Mouse (Mus musculus) kidney, adult 2 months (tissue): ENCODE data around the gene Gm45713. TPM values are rescaled to one million over a fixed set of nuclear protein-coding genes. Genes with fewer than 3 reads are reported as not detected.
"Not testable (repeated sequence)": the region's sequence is repeated elsewhere in the genome, so short reads cannot be mapped to it uniquely, and the experiment has no call there.

Source experiments
- DNase-seq: peaks from one replicate; pipeline ENCODE4 v3.0.0; 2021
- H3K27ac ChIP-seq: fragments of 200-500 bp; 2 replicates; pipeline ENCODE4 v1.5.1; 2012; ENCODE audit warnings: low read depth, low read length, control low read depth, inconsistent platforms; ENCODE audit not compliant: insufficient read depth
- H3K27me3 ChIP-seq: fragments of 200-500 bp; replicated peaks from 2 replicates; pipeline ENCODE4 v1.6.1; 2012; ENCODE audit warnings: mild to moderate bottlenecking, moderate library complexity, low read length, inconsistent platforms; ENCODE audit not compliant: control insufficient read depth, insufficient read depth
- H3K36me3 ChIP-seq: fragments of 200-500 bp; 2 replicates; pipeline ENCODE4 v1.6.1; 2012; ENCODE audit warnings: mild to moderate bottlenecking, moderate library complexity, low read length, inconsistent platforms; ENCODE audit not compliant: control insufficient read depth, insufficient read depth
- H3K4me1 ChIP-seq: fragments of 200-500 bp; 2 replicates; pipeline ENCODE4 v1.6.1; 2011; ENCODE audit warnings: low read length; ENCODE audit not compliant: control insufficient read depth, insufficient read depth
- H3K4me3 ChIP-seq: fragments of 200-500 bp; 2 replicates; pipeline ENCODE4 v1.5.1; 2011; ENCODE audit warnings: mild to moderate bottlenecking, low read depth, low read length, control low read depth; ENCODE audit not compliant: insufficient read depth
- CTCF ChIP-seq: fragments of 200-500 bp; conservative IDR thresholded peaks from 2 replicates; pipeline ENCODE4 v1.5.1; 2011; ENCODE audit warnings: low read depth, mild to moderate bottlenecking, control low read depth, low read length, moderate library complexity, mixed read lengths; ENCODE audit not compliant: insufficient read depth, insufficient read length
- POLR2A ChIP-seq: fragments of 200-500 bp; IDR thresholded peaks from one replicate; pipeline ENCODE4 v1.6.1; 2011; ENCODE audit warnings: low read depth, low read length, control low read depth
- WGBS: fragments of 180-500 bp; shearing (Covaris S2); methylation state at CpG from one replicate; pipeline ENCODE4 v1.1.7; 2018; 5-methylcytosine and 5-hydroxymethylcytosine counted together
- polyA plus RNA-seq: library from polyadenylated mRNA; depleted of rRNA; stranded (reverse); fragments of >200 nt; gene quantifications from 2 replicates; pipeline ENCODE4 v1.2.3, GENCODE M21; 2012

The Gm45713 gene
- polyA plus RNA-seq, 1 experiment: 5.6 TPM

GRCm38 (mm10) chr7:45156206-45156605, 20.2 kb upstream of the Gm45713 start:
- Histone ChIP-seq H3K36me3 (no peaks in the 10 kb centered on the region), H3K4me3 (no peak overlapping the region), H3K27me3 (no peaks in the 10 kb centered on the region), H3K4me1 (no peaks in the 10 kb centered on the region), H3K27ac (no peak overlapping the region)
- 94% methylated on average over 15 of the region's 15 CpGs for WGBS
- DNase-seq: no peak
- no peak for TF ChIP-seq CTCF
- no peak for TF ChIP-seq POLR2A

GRCm38 (mm10) chr7:45155590-45155989, 19.6 kb upstream of the Gm45713 start:
- Histone ChIP-seq H3K27me3 (no peaks in the 10 kb centered on the region), H3K4me3 (no peak overlapping the region), H3K36me3 (no peaks in the 10 kb centered on the region), H3K27ac (no peak overlapping the region), H3K4me1 (no peaks in the 10 kb centered on the region)
- 88% methylated on average over 9 of the region's 9 CpGs for WGBS
- no peak for TF ChIP-seq CTCF
- no peak for TF ChIP-seq POLR2A
- DNase-seq: no peak

- DNase-seq: peak; percentile 61
- Histone ChIP-seq H3K36me3 (no peaks in the 10 kb centered on the region), H3K27me3 (no peaks in the 10 kb centered on the region), H3K4me1 (no peaks in the 10 kb centered on the region), H3K4me3 (peak overlapping the region; percentile 6; the same call in 1 of the 2 replicates), H3K27ac (no peak overlapping the region)
- TF ChIP-seq POLR2A (no peak), CTCF (peak; percentile 52)
- 71% methylated on average over 12 of the region's 12 CpGs for WGBS
Measured at GRCm38 (mm10) chr7:45154993-45155514, 19.0 kb upstream of the Gm45713 start.

GRCm38 (mm10) chr7:45154096-45154992, 18.3 kb upstream of the Gm45713 start, which contains the start of the genes Pih1d1 and Aldh16a1:
Gene Pih1d1 (plus strand): TSS chr7:45154303.
Gene Aldh16a1 (minus strand): TSS chr7:45154584.
- DNase-seq: peak; percentile 98
- H3K27me3 ChIP-seq: no peaks in the 10 kb centered on the region
- H3K4me3 ChIP-seq: peak within 1 kb of the TSS; percentile 82
- H3K36me3 ChIP-seq: no peaks in the 10 kb centered on the region
- peak within 1 kb of the TSS; percentile 96 for H3K27ac ChIP-seq
- H3K4me1 ChIP-seq: no peaks in the 10 kb centered on the region
- 2% methylated on average over 69 of the region's 69 CpGs for WGBS
- peak; percentile 74 for TF ChIP-seq POLR2A
- peak; percentile 50 for TF ChIP-seq CTCF

- no peaks in the 10 kb centered on the region for H3K36me3 ChIP-seq
- H3K27me3 ChIP-seq: no peaks in the 10 kb centered on the region
- peak overlapping the region; percentile 96 for H3K27ac ChIP-seq
- no peak for DNase-seq
- peaks cover 2% of the 10 kb centered on the region; the same call in 1 of the 2 replicates for H3K4me1 ChIP-seq
- under 1% methylated on average over 5 of the region's 5 CpGs for WGBS
- peak overlapping the region; percentile 82 for H3K4me3 ChIP-seq
- no peak for TF ChIP-seq CTCF
- TF ChIP-seq POLR2A: no peak
Measured at GRCm38 (mm10) chr7:45153586-45153985, 17.6 kb upstream of the Gm45713 start.

DNA sequence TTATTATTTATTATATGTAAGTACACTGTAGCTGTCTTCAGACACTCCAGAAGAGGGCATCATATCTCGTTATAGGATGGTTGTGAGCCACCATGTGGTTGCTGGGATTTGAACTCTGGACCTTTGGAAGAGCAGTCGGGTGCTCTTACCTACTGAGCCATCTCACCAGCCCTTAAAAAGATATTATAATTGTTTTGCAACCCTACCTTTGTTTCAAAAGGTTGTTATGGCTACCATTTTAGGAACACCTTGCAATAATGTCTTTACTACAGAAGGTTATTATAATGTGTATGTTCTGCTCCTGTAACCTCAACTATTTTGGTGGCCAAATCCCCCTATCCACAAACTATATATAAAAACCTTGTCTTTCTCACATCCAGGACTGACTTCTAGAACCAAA, 17.0 kb upstream of the Gm45713 start:
- H3K4me1 ChIP-seq, H3K27ac ChIP-seq, H3K36me3 ChIP-seq, DNase-seq, H3K4me3 ChIP-seq, H3K27me3 ChIP-seq: not testable (repeated sequence)
- 63% methylated on average over 2 of the region's 2 CpGs for WGBS

GRCm38 (mm10) chr7:45151303-45151702, 15.3 kb upstream of the Gm45713 start:
- no peak for TF ChIP-seq POLR2A
- TF ChIP-seq CTCF: no peak
- 48% methylated on average over 11 of the region's 11 CpGs for WGBS
- peak overlapping the region; percentile 61 for H3K27ac ChIP-seq

More at GRCm38 (mm10) chr7:45151303-45151702, 15.3 kb upstream of the Gm45713 start:
- H3K27me3 ChIP-seq: no peaks in the 10 kb centered on the region
- peak; percentile 65 for DNase-seq
- H3K4me3 ChIP-seq: no peak overlapping the region
- H3K36me3 ChIP-seq: no peaks in the 10 kb centered on the region
- H3K4me1 ChIP-seq: peaks cover 15% of the 10 kb centered on the region; the same call in 1 of the 2 replicates
